Mouse (Mus musculus): ENCODE results near the gene Ak3.

The Ak3 gene

GRCm38 (mm10) chr19:28995366-28995765, 52.4 kb downstream of the Ak3 start:
- DNase-seq (ENCODE audit: extremely low spot score, low spot score), result no peak

DNA sequence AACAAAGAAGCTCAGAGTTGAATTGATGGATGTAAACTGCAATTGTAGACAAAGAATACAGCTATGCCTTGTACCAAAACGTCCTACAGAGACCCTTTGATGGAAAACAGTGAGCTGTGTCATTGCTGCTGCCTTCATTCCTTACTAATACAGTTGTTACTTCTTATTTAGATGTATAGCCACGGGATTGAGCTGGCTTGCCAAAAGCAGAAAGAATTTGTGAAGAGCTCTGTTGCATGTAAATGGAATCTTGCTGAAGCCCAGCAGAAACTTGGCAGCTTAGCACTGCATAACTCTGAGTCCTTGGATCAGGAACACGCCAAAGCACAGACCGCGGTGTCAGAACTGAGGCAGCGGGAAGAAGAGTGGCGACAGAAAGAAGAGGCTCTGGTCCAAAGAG, 52.9 kb downstream of the Ak3 start:
- DNase-seq (ENCODE audit: extremely low spot score, low spot score), result no peak

- no peak for DNase-seq (ENCODE audit: extremely low spot score, low spot score)
These were observed 56.4 kb downstream of the Ak3 start for GRCm38 (mm10) chr19:28991391-28991790.

DNA sequence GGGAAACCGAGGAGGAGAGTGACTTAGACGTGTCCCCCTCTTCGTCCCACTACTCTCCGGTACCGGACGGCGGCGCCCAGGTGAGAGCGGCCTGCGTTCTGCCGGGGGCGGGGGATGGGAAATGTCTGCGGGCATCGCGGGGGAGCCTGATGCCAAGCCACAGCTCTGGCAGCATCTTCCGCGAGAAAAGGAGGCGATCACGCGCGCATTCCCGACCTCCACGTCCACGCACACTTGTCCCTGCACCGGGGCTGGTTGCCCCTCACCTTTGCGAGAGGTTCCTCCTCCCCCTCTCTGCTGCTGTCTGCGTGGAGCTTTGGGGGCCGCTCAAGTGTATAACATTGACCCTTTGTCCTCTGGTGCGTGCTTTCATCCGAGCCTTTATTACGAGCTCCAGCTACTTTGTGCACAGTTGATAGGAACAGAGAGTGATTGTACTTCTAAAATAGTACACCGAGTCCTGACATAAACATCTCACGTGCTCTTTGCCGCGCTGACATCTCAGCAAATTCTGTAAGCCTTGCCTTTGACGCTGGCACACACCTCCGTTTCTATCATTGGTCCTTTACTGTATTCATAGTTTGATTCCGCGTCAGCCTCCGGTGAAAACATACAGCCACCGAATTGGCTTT, 57.1 kb downstream of the Ak3 start:
- DNase-seq (ENCODE audit: extremely low spot score, low spot score), result no peak

DNA sequence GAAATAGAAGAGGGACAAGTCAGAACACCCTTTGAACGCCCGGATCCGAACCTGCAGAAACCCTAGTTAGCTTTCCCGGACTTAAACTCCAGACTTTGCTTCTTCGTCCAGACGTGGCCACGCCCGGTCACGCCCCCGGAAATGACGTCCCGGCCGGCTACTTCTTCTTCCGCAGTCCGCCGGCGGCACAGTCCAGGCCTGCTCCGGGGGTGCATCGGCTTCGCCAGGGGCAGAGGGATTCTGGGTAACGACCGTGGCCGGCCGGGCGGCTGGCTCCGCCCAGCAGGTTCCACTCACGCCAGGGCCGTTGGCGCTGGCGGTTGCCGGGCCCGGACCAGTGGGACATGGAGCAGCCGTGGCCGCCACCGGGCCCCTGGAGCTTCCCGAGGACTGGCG, 57.6 kb downstream of the Ak3 start, which contains the start of gene Cdc37l1:
TSS of gene Cdc37l1 (plus strand) at position 159 of the 396 bp plus-strand sequence.
- DNase-seq (ENCODE audit: extremely low spot score, low spot score), result peak; percentile 99

- DNase-seq (ENCODE audit: extremely low spot score, low spot score), result no peak
These were observed 58.2 kb downstream of the Ak3 start for GRCm38 (mm10) chr19:28989515-28989914.

- no peak for DNase-seq (ENCODE audit: extremely low spot score, low spot score)
These were observed 65.1 kb downstream of the Ak3 start for GRCm38 (mm10) chr19:28982617-28983016.

GRCm38 (mm10) chr19:28974862-28975611, 72.7 kb downstream of the Ak3 start:
- peak; percentile 82 for DNase-seq (ENCODE audit: extremely low spot score, low spot score)

Data from neural tube, embryonic 10.5 days (tissue).